Mouse (Mus musculus): ENCODE measurements around the gene Tsnax.

DNA sequence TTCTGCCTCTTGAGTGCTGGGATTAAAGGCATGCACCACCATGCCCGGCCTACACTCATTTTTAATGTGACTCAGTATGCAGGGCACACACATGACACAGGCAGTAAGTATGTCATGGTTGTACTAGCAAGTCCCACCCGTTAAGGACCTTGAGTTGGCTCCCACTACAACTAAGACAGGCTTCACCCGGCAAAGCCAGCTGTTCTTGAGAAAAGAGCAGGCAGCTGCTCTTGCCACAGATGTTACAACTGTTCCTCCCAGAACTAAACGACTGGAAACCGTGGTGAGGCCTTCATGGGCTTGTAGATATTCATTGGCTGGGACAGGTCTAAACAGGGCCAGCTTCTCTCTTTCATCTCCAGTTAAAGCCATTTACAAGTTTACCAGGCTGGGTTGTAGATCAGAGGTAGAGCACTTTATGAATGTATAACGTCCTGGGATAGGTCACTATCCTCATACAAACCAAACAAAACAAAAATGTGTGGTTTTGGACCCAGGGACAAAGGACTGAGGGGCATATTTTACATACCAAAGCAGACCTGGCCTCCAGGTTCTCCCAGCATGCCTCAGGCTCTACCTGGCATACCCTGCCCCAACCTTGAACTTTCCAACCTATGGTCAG is 42.4 kb upstream of the Tsnax start:
- no peak for TF ChIP-seq CTCF (IDR thresholded peaks at IDR 0.05; ENCODE audit: borderline replicate concordance, extremely low read depth, insufficient read depth, insufficient read length)
- TF ChIP-seq POLR2A (IDR thresholded peaks at IDR 0.05; ENCODE audit: borderline replicate concordance, extremely low read depth, insufficient read depth, insufficient read length, poor library complexity, severe bottlenecking) = no peak

Measured in brain, embryonic 14.5 days (tissue).